Mouse (Mus musculus) G1E (cell line): ENCODE measurements around the gene Zfp2. TPM values are rescaled to one million over a fixed set of nuclear protein-coding genes. Genes with fewer than 3 reads are reported as not detected.

Experiments used
- ATAC-seq: 2 replicates; pipeline ENCODE4 v1.8.0; 2016; ENCODE audit warnings: mild to moderate bottlenecking; ENCODE audit not compliant: insufficient number of reproducible peaks, poor library complexity, low FRiP score, severe bottlenecking; ENCODE audit errors: extremely low read depth
- DNase-seq: peaks from one replicate; pipeline ENCODE4 v3.0.0; 2012; ENCODE audit warnings: low spot score
- H3K27me3 ChIP-seq: 2 replicates; pipeline ENCODE4 v1.6.1; 2012; ENCODE audit warnings: mild to moderate bottlenecking, low read length, inconsistent platforms; ENCODE audit not compliant: insufficient read depth
- H3K36me3 ChIP-seq: replicated peaks from 2 replicates; pipeline ENCODE3; 2012; ENCODE audit warnings: mild to moderate bottlenecking, inconsistent platforms
- H3K4me1 ChIP-seq: 2 replicates; pipeline ENCODE4 v1.6.1; 2012; ENCODE audit warnings: low read depth, low read length, inconsistent platforms, mixed read lengths; ENCODE audit not compliant: insufficient read depth
- H3K4me3 ChIP-seq: 2 replicates; pipeline ENCODE4 v1.5.1; 2012; ENCODE audit warnings: low read depth, mild to moderate bottlenecking, inconsistent platforms, low read length, moderate library complexity, mixed read lengths
- H3K9me3 ChIP-seq: replicated peaks from 2 replicates; pipeline ENCODE4 v1.6.1; 2012; ENCODE audit warnings: inconsistent platforms
- CTCF ChIP-seq: IDR thresholded peaks from 2 replicates; pipeline ENCODE4 v1.5.1; 2012; ENCODE audit warnings: low read depth, low read length, inconsistent platforms, mixed read lengths
- GATA1 ChIP-seq: IDR thresholded peaks from 2 replicates; pipeline ENCODE4 v1.6.1; 2012; ENCODE audit warnings: borderline replicate concordance, low read length, inconsistent platforms, mixed read lengths
- GATA2 ChIP-seq: IDR thresholded peaks from 2 replicates; pipeline ENCODE4 v1.6.1; 2012; ENCODE audit warnings: low read depth, low read length, inconsistent platforms, borderline replicate concordance
- POLR2AphosphoS5 ChIP-seq: IDR thresholded peaks from 2 replicates; pipeline ENCODE4 v1.6.1; 2012; ENCODE audit warnings: low read depth, low read length, inconsistent platforms; ENCODE audit not compliant: insufficient replicate concordance
- TAL1 ChIP-seq: conservative IDR thresholded peaks from 2 replicates; pipeline ENCODE4 v1.6.1; 2012; ENCODE audit warnings: low read depth, low read length, inconsistent platforms, mixed read lengths
- polyA plus RNA-seq: library from polyadenylated mRNA; stranded (reverse); fragments of >175 nt; gene quantifications from 2 replicates; pipeline ENCODE4 v1.2.3, GENCODE M21; 2012
- total RNA-seq, 2 experiments: library from RNA; stranded (forward) in 1 of 2; stranded (reverse) in 1 of 2; fragments of 200-1000 nt in 1 of 2; fragments of >200 nt in 1 of 2; fragmentation: Nextera tagmentation in 1 of 2; gene quantifications; 2 replicates each; pipeline ENCODE4 v1.2.3; 2014 to 2017

The Zfp2 gene
- total and polyA plus RNA-seq, 3 experiments: not detected

GRCm38 (mm10) chr11:50939621-50940366 lies 23.8 kb upstream of the Zfp2 start:
- no peaks in the 10 kb centered on the region for H3K36me3 ChIP-seq
- TF ChIP-seq GATA2 (no peak), CTCF (peak; percentile 64)
- no peaks in the 10 kb centered on the region for H3K4me1 ChIP-seq
- no peak overlapping the region for H3K4me3 ChIP-seq
- H3K27me3 ChIP-seq: no peaks in the 10 kb centered on the region
- ATAC-seq (no peak), DNase-seq (no peak)
- peaks cover 46% of the 10 kb centered on the region for H3K9me3 ChIP-seq

- no peaks in the 10 kb centered on the region for H3K4me1 ChIP-seq
- TF ChIP-seq POLR2AphosphoS5 (no peak), CTCF (no peak), GATA2 (no peak), TAL1 (no peak), GATA1 (no peak)
- H3K36me3 ChIP-seq: no peaks in the 10 kb centered on the region
- DNase-seq: no peak
- peaks cover 46% of the 10 kb centered on the region for H3K9me3 ChIP-seq
- H3K27me3 ChIP-seq: no peaks in the 10 kb centered on the region
- ATAC-seq: no peak
- no peak overlapping the region for H3K4me3 ChIP-seq
These were observed 22.5 kb upstream of the Zfp2 start for GRCm38 (mm10) chr11:50938435-50938834.

GRCm38 (mm10) chr11:50932040-50932439 lies 16.1 kb upstream of the Zfp2 start:
- H3K4me1 ChIP-seq: no peaks in the 10 kb centered on the region
- H3K4me3 ChIP-seq: no peak overlapping the region
- peaks cover 48% of the 10 kb centered on the region for H3K9me3 ChIP-seq
- no peaks in the 10 kb centered on the region for H3K36me3 ChIP-seq
- TF ChIP-seq GATA1 (no peak), TAL1 (no peak), GATA2 (no peak), CTCF (no peak), POLR2AphosphoS5 (no peak)
- no peaks in the 10 kb centered on the region for H3K27me3 ChIP-seq
- DNase-seq: no peak
- ATAC-seq: no peak

DNA sequence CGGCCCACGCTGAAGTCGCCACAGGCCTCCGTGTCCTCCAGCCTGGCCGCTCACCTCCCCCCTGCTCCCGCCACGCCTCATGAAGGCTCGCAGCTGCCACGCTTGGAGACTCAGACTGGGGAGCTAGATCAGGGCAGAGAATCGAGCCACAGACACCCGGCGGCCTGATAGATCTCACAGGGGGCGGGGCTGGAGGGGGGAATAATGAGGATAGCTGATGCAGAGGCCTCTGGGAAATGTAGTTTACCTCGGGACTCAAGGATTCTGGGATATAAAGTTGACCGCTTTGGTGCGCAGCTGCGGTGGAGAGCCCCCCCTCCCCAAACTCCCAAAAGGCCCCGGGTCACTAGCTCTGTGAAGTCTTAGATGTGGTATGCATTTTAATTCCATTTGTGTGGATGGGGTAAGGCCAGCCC lies 15.5 kb upstream of the Zfp2 start, which contains the start of gene Zfp354b:
TSS of gene Zfp354b (minus strand) at position 183 of the 416 bp plus-strand sequence.
- peaks cover 46% of the 10 kb centered on the region for H3K9me3 ChIP-seq
- no peak for ATAC-seq
- DNase-seq: no peak
- no peaks in the 10 kb centered on the region for H3K27me3 ChIP-seq
- TF ChIP-seq POLR2AphosphoS5 (no peak), TAL1 (no peak), GATA1 (no peak), GATA2 (no peak), CTCF (no peak)
- H3K4me1 ChIP-seq: no peaks in the 10 kb centered on the region
- no peak within 1 kb of the TSS for H3K4me3 ChIP-seq
- H3K36me3 ChIP-seq: no peaks in the 10 kb centered on the region

GRCm38 (mm10) chr11:50931021-50931420 lies 15.1 kb upstream of the Zfp2 start:
- Histone ChIP-seq H3K4me1 (no peaks in the 10 kb centered on the region), H3K9me3 (peaks cover 49% of the 10 kb centered on the region), H3K4me3 (no peak overlapping the region), H3K36me3 (no peaks in the 10 kb centered on the region), H3K27me3 (no peaks in the 10 kb centered on the region)
- no peak for DNase-seq
- ATAC-seq: no peak
- TF ChIP-seq CTCF (no peak), POLR2AphosphoS5 (no peak), TAL1 (no peak), GATA2 (no peak)

DNA sequence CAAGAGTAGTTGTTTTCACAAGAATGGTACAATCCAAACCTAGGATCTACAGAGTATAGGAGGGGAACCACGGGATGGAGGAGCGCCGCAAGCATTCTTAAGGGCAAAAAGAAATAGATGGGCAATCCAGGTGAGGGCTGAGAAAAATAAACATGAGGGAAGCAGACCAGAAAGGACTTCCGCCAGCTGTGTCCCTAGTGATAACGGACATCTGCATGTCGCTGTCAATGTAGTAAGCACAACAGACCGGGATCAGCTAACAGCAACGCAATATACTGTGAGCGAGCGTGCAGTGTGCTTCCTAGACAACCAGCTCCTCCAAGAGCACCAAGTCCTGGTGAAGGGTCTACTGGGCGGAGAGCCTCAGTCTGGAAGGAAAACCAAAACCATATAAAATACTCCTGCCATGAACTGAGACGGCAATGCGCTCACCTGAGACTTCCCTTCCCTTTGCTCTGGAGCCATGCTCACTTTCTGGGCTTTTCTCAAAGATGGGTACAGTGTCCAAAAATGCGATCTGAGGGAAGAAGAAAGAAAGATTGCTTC lies 14.6 kb upstream of the Zfp2 start:
- H3K4me3 ChIP-seq: no peak overlapping the region
- ATAC-seq: no peak
- H3K9me3 ChIP-seq: peaks cover 52% of the 10 kb centered on the region
- H3K4me1 ChIP-seq: no peaks in the 10 kb centered on the region
- H3K27me3 ChIP-seq: no peaks in the 10 kb centered on the region
- no peaks in the 10 kb centered on the region for H3K36me3 ChIP-seq
- no peak for DNase-seq
- no peak for TF ChIP-seq TAL1
- no peak for TF ChIP-seq GATA2
- no peak for TF ChIP-seq GATA1
- no peak for TF ChIP-seq CTCF
- no peak for TF ChIP-seq POLR2AphosphoS5
